Mouse (Mus musculus) ES-E14 (cell line): ENCODE measurements at regions not wholly inside any gene's neighbourhood (a gene's known extent, or its start where the extent isn't known, plus 50 kb on each side); places are given as distances from the start of the nearest gene placed in this dataset.

Source experiments
- DNase-seq: peaks from one replicate; pipeline ENCODE4 v3.0.0-alpha.2; 2013; ENCODE audit warnings: low read depth, low spot score
- H3K27ac ChIP-seq: 2 replicates; pipeline ENCODE4 v1.5.1; 2012; ENCODE audit warnings: low read depth, mild to moderate bottlenecking, low read length, moderate library complexity, mixed read lengths; ENCODE audit not compliant: poor library complexity, insufficient read depth, severe bottlenecking
- H3K36me3 ChIP-seq: 2 replicates; pipeline ENCODE4 v1.6.1; 2012; ENCODE audit warnings: mild to moderate bottlenecking, low read length, moderate library complexity, mixed read lengths; ENCODE audit not compliant: control insufficient read depth, poor library complexity, insufficient read depth, severe bottlenecking
- H3K4me1 ChIP-seq, 2 experiments: fragments of 150-350 bp in 1 of 2; sonication (generic) in 1 of 2; 2 replicates each; pipeline ENCODE4 v1.6.1; 2012; ENCODE audit warnings: low read length in 2 of 2, mild to moderate bottlenecking in 1 of 2, mixed read lengths in 1 of 2; ENCODE audit not compliant: control insufficient read depth in 2 of 2, insufficient read depth in 2 of 2, poor library complexity in 1 of 2
- H3K4me3 ChIP-seq, 2 experiments: fragments of 150-350 bp in 1 of 2; sonication (generic) in 1 of 2; 2 replicates each; pipeline ENCODE4 v1.5.1; 2012; ENCODE audit warnings: low read length in 2 of 2, low read depth in 1 of 2, mild to moderate bottlenecking in 1 of 2, mixed read lengths in 1 of 2; ENCODE audit not compliant: insufficient read depth in 1 of 2, poor library complexity in 1 of 2, severe bottlenecking in 1 of 2
- H3K9ac ChIP-seq: 2 replicates; pipeline ENCODE4 v1.6.1; 2012; ENCODE audit warnings: low read depth, mild to moderate bottlenecking, low read length, mixed read lengths; ENCODE audit not compliant: poor library complexity, insufficient read depth, severe bottlenecking
- H3K9me3 ChIP-seq: fragments of 150-350 bp; sonication (generic); 2 replicates; pipeline ENCODE4 v1.6.1; 2012; ENCODE audit warnings: low read depth, mild to moderate bottlenecking, low read length; ENCODE audit not compliant: control insufficient read depth, insufficient read depth
- CHD2 ChIP-seq: IDR thresholded peaks from 2 replicates; pipeline ENCODE4 v1.6.1; 2014; ENCODE audit warnings: mild to moderate bottlenecking, low read depth, low read length, inconsistent platforms
- HCFC1 ChIP-seq: IDR thresholded peaks from 2 replicates; pipeline ENCODE4 v1.6.1; 2012; ENCODE audit warnings: low read length, inconsistent platforms, borderline replicate concordance; ENCODE audit not compliant: insufficient read depth
- MAFK ChIP-seq: IDR thresholded peaks from 2 replicates; pipeline ENCODE4 v1.6.1; 2014; ENCODE audit warnings: mild to moderate bottlenecking, low read depth, low read length, inconsistent platforms; ENCODE audit not compliant: insufficient read depth
- ZC3H11A ChIP-seq: IDR thresholded peaks from 2 replicates; pipeline ENCODE4 v1.6.1; 2012; ENCODE audit warnings: low read depth, mild to moderate bottlenecking, inconsistent platforms, low read length, borderline replicate concordance
- ZNF384 ChIP-seq: IDR thresholded peaks from 2 replicates; pipeline ENCODE4 v1.6.1; 2012; ENCODE audit warnings: low read depth, low read length, inconsistent platforms
- in situ Hi-C, 2 experiments: fragments of 600-800 bp; cut with MboI; formaldehyde crosslinking; loops; one replicate each; pipeline ENCODE4 v1.15.1; 2025; ENCODE audit warnings: low sequenced_read_pairs in 2 of 2, inconsistent platforms in 1 of 2; ENCODE audit not compliant: unreplicated experiment in 2 of 2

- in situ Hi-C loops: no loop called here
- H3K9ac ChIP-seq: no peak overlapping the region
- H3K9me3 ChIP-seq: no peaks in the 10 kb centered on the region
- DNase-seq: no peak
- no peak overlapping the region for H3K27ac ChIP-seq
- peaks cover 2 to 10% of the 10 kb centered on the region in 2 experiments; a peak in 2 of 4 replicates for H3K4me1 ChIP-seq
- no peak overlapping the region for H3K4me3 ChIP-seq
- H3K36me3 ChIP-seq: no peaks in the 10 kb centered on the region
- TF ChIP-seq CHD2 (no peak), ZC3H11A (no peak), MAFK (no peak), HCFC1 (no peak), ZNF384 (no peak)
Measured at GRCm38 (mm10) chr8:64342397-64342796, 136.3 kb upstream of the Tll1 start.

- Histone ChIP-seq H3K4me1 (0 out of 4 replicates have a peak, but pooled peaks cover 0 to under 1% of the 10 kb centered on the region in 2 experiments), H3K4me3 (no peak overlapping the region), H3K27ac (no peak overlapping the region), H3K36me3 (no peaks in the 10 kb centered on the region), H3K9me3 (no peaks in the 10 kb centered on the region), H3K9ac (no peak overlapping the region)
- no peak for DNase-seq
- in situ Hi-C loops: no loop called here
- TF ChIP-seq HCFC1: no peak
- no peak for TF ChIP-seq ZNF384
- TF ChIP-seq ZC3H11A: no peak
- TF ChIP-seq MAFK: no peak
- TF ChIP-seq CHD2: no peak
Measured at GRCm38 (mm10) chr8:64337356-64337755, 131.3 kb upstream of the Tll1 start.

GRCm38 (mm10) chr8:64336546-64336945 is 130.5 kb upstream of the Tll1 start:
- H3K4me1 ChIP-seq: no peaks in the 10 kb centered on the region
- no peaks in the 10 kb centered on the region for H3K36me3 ChIP-seq
- TF ChIP-seq HCFC1: no peak
- TF ChIP-seq CHD2: no peak
- no peak for TF ChIP-seq ZC3H11A
- no peak for TF ChIP-seq MAFK
- no peak for TF ChIP-seq ZNF384
- no peak overlapping the region for H3K9ac ChIP-seq
- no peak for DNase-seq
- in situ Hi-C loops: no loop called here
- H3K4me3 ChIP-seq: no peak overlapping the region
- H3K27ac ChIP-seq: no peak overlapping the region
- no peaks in the 10 kb centered on the region for H3K9me3 ChIP-seq

- Histone ChIP-seq H3K4me3 (no peak overlapping the region), H3K9ac (no peak overlapping the region), H3K36me3 (no peaks in the 10 kb centered on the region), H3K9me3 (no peaks in the 10 kb centered on the region), H3K4me1 (no peaks in the 10 kb centered on the region), H3K27ac (no peak overlapping the region)
- no peak for DNase-seq
- TF ChIP-seq ZC3H11A: no peak
- no peak for TF ChIP-seq HCFC1
- no peak for TF ChIP-seq ZNF384
- TF ChIP-seq MAFK: no peak
- no peak for TF ChIP-seq CHD2
- in situ Hi-C loops: no loop called here
Measured at GRCm38 (mm10) chr8:64335495-64335894, 129.4 kb upstream of the Tll1 start.

GRCm38 (mm10) chr8:64323985-64324384 is 117.9 kb upstream of the Tll1 start:
- Histone ChIP-seq H3K27ac (no peak overlapping the region), H3K9ac (no peak overlapping the region), H3K4me1 (no peaks in the 10 kb centered on the region; a peak in 1 of 4 replicates), H3K9me3 (no peaks in the 10 kb centered on the region), H3K36me3 (no peaks in the 10 kb centered on the region), H3K4me3 (no peak overlapping the region)
- DNase-seq: no peak
- TF ChIP-seq MAFK: no peak
- TF ChIP-seq ZNF384: no peak
- TF ChIP-seq HCFC1: no peak
- no peak for TF ChIP-seq ZC3H11A
- no peak for TF ChIP-seq CHD2
- in situ Hi-C loops: no loop called here
